Comparison of ENCODE assay signal across 9 mouse cellular contexts in genomic region chr6:97617774-97618173, GRCm38 (mm10). TPM values are rescaled to one million over a fixed set of nuclear protein-coding genes. Genes with fewer than 3 reads are reported as not detected.
DNase-seq lines count a peak whose midpoint lies in the region; ATAC-seq and TF ChIP-seq lines count a peak whose summit lies in the region.
"Had no signal": no experiment of that assay in that cellular context is flagged by ENCODE, and none has a peak within 500 bp of the region (broad histone marks: within the 10 kb centered on the region; RNA-seq: fewer than 3 reads in every experiment).

No protein-coding gene starts in this region.

- no peaks in the 10 kb centered on the region for H3K27me3 ChIP-seq in heart, embryonic 10.5 days (ENCODE audit: insufficient read depth, poor library complexity, severe bottlenecking)
- peaks cover 26% of the 10 kb centered on the region for H3K27me3 ChIP-seq in liver, embryonic 16.5 days (ENCODE audit: control insufficient read depth, insufficient read depth, low read depth, low read length)

- H3K36me3 ChIP-seq in heart, embryonic 10.5 days = no peaks in the 10 kb centered on the region
- no peaks in the 10 kb centered on the region for H3K36me3 ChIP-seq in ES-E14 (ENCODE audit: control insufficient read depth, insufficient read depth, low read length, poor library complexity, severe bottlenecking)
- H3K36me3 ChIP-seq in liver, embryonic 16.5 days (ENCODE audit: control insufficient read depth, insufficient read depth) = no peaks in the 10 kb centered on the region

- no peak for DNase-seq in heart, embryonic 10.5 days (ENCODE audit: low spot score)
- DNase-seq in heart, postnatal 10 days = no peak
- no peak for DNase-seq in ES-E14 (ENCODE audit: low read depth, low spot score)
- DNase-seq in spleen, adult 12 weeks (ENCODE audit: low spot score) = no peak
- no peak for DNase-seq in left cerebral cortex, adult 8-10 months (ENCODE audit: low spot score in 2 of 2)
- DNase-seq in adrenal gland, postnatal 4 days (ENCODE audit: low spot score in 2 of 2) = no peak

- peak; percentile 29 to 30; a peak in 1 of 4 replicates for ATAC-seq in hematopoietic stem cell, adult 5-6 weeks (replicated peaks in 1 of 2; ENCODE audit: insufficient read depth in 1 of 2, low FRiP score in 2 of 2, low TSS enrichment in 1 of 2, low read depth in 1 of 2, poor library complexity in 2 of 2, severe bottlenecking in 2 of 2)
- ATAC-seq in liver, embryonic 16.5 days (ENCODE audit: low read depth) = no peak

- H3K27ac ChIP-seq in heart, embryonic 10.5 days = peak overlapping the region; percentile 87
- no peak overlapping the region for H3K27ac ChIP-seq in ES-E14 (ENCODE audit: insufficient read depth, low read depth, low read length, poor library complexity, severe bottlenecking)
- no peak overlapping the region for H3K27ac ChIP-seq in liver, embryonic 16.5 days (ENCODE audit: low read length)

- in situ Hi-C loops in ES-E14 (cut with MboI; ENCODE audit: low sequenced_read_pairs in 2 of 2, unreplicated experiment in 2 of 2) = no loop called here

- H3K4me3 ChIP-seq in heart, embryonic 10.5 days = peak overlapping the region; percentile 85
- H3K4me3 ChIP-seq in ES-E14 (ENCODE audit: insufficient read depth in 1 of 2, low read depth in 1 of 2, low read length in 2 of 2, poor library complexity in 1 of 2, severe bottlenecking in 1 of 2) = peak overlapping the region; percentile 74 to 84
- peak overlapping the region; percentile 42; the same call in 1 of the 2 replicates for H3K4me3 ChIP-seq in liver, embryonic 16.5 days (ENCODE audit: low read depth, low read length)

- H3K9ac ChIP-seq in ES-E14 (ENCODE audit: insufficient read depth, low read depth, low read length, poor library complexity, severe bottlenecking) = no peak overlapping the region
- H3K9ac ChIP-seq in liver, embryonic 16.5 days (ENCODE audit: low read depth, low read length) = no peak overlapping the region

- peaks cover 22% of the 10 kb centered on the region for H3K4me1 ChIP-seq in heart, embryonic 10.5 days
- peaks cover 0 to 2% of the 10 kb centered on the region in 2 experiments; a peak in 1 of 4 replicates for H3K4me1 ChIP-seq in ES-E14 (ENCODE audit: control insufficient read depth in 2 of 2, insufficient read depth in 2 of 2, low read length in 2 of 2, poor library complexity in 1 of 2)
- no peaks in the 10 kb centered on the region; the same call in 1 of the 2 replicates for H3K4me1 ChIP-seq in liver, embryonic 16.5 days (ENCODE audit: control insufficient read depth, low read depth, low read length)

- 26% methylated on average over 7 of the region's 7 CpGs for WGBS in heart, embryonic 10.5 days
- 13% methylated on average over 7 of the region's 7 CpGs for WGBS in liver, embryonic 16.5 days (ENCODE audit: insufficient replicate concordance)

- H3K4me2 ChIP-seq in liver, embryonic 16.5 days (ENCODE audit: low read depth, low read length) = peak overlapping the region; percentile 51

- H3K9me3 ChIP-seq in heart, embryonic 10.5 days = no peaks in the 10 kb centered on the region
- no peaks in the 10 kb centered on the region for H3K9me3 ChIP-seq in ES-E14 (ENCODE audit: control insufficient read depth, insufficient read depth, low read depth, low read length)
- H3K9me3 ChIP-seq in liver, embryonic 16.5 days (replicated peaks; ENCODE audit: control insufficient read depth, low read length) = no peaks in the 10 kb centered on the region

- intact Hi-C loops in heart, postnatal 10 days (cut with DNase I) = loop anchor here (5.0 kb wide), 1 partner anchor 80 kb away; no protein-coding TSS in a partner anchor

TF ChIP-seq in ES-E14, 5 proteins besides CTCF, POLR2A, EP300 and RAD21:
- TF ChIP-seq MAFK (IDR thresholded peaks at IDR 0.05; ENCODE audit: insufficient read depth, low read depth, low read length) (no peak), HCFC1 (IDR thresholded peaks at IDR 0.05; ENCODE audit: borderline replicate concordance, insufficient read depth, low read length) (no peak), CHD2 (IDR thresholded peaks at IDR 0.05; ENCODE audit: low read depth, low read length) (no peak), ZC3H11A (IDR thresholded peaks at IDR 0.05; ENCODE audit: borderline replicate concordance, low read depth, low read length) (no peak), ZNF384 (IDR thresholded peaks at IDR 0.05; ENCODE audit: low read depth, low read length) (no peak)

RNA-seq across cellular contexts. Expression of gene Frmd4b, which starts 0.4 kb away (rescaled TPM):
- 32.5 and 33.9 TPM in 2 replicates for polyA plus RNA-seq in heart, embryonic 10.5 days (2016; fragmentation: Nextera tagmentation; extraction: Ambion mirVana)
- 10 to 100 TPM; 21.6 to 24.3 TPM for total RNA-seq in heart, postnatal 10 days (2021)
- 2.1 and 3.2 TPM in 2 replicates for total RNA-seq in ES-E14 (2012; rRNA removed)
- total RNA-seq in hematopoietic stem cell, adult 5-6 weeks (2017) = 13.5 and 13.8 TPM in 2 replicates
- polyA plus RNA-seq in liver, embryonic 16.5 days (2015; fragmentation: Nextera tagmentation; extraction: Ambion mirVana) = 8.6 and 8.9 TPM in 2 replicates
- total RNA-seq in left cerebral cortex, adult 8-10 months (2022) = 10 to 100 TPM; 20.1 to 23.7 (median 22.7) TPM
- 10 to 100 TPM; 34.4 to 41.6 TPM for total RNA-seq in adrenal gland, postnatal 4 days (2021)
- polyA plus RNA-seq: C2C12 had no signal
